In the genomic region with DNA sequence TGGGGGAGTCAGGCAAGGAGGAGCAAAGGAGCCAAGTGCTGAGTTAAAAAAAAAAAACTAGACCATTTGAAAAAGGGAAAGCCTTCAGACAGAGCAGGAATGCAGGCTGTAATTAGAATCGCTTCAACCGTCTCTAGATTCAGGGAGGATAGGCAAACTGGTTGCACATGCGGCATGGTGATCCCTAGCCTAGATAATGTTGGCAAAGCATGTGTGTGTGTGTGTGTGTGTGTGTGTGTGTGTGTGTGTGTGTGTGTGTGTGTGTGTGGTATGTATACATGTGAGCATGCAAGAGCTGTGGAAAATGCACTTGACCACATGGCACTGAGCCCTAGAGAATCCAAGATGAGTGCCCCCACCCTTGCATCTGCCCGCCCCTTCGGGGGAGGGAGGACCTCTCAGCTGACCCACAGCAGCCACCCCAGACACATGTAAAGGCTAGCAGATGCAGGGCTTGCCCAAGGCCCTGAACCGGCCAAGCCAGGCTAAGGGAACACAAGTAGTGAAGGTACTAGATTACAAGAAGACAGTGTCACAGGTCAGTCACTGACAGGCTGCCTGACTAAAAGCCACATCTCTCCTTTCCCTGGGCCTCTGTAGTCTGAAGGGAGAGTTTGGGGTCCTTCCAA, we compare ENCODE assay signal across 10 mouse cellular contexts.
DNase-seq lines count a peak whose midpoint lies in the region; ATAC-seq and TF ChIP-seq lines count a peak whose summit lies in the region.
"Had no signal": no experiment of that assay in that cellular context is flagged by ENCODE, and none has a peak within 500 bp of the region (broad histone marks: within the 10 kb centered on the region; RNA-seq: fewer than 3 reads in every experiment).

No protein-coding gene starts in this region.

- H3K27ac ChIP-seq in forebrain, postnatal 0 days (ENCODE audit: low read depth, low read length) = no peak overlapping the region
- H3K27ac ChIP-seq in forebrain, embryonic 12.5 days = no peak overlapping the region
- 0 out of 2 replicates have a peak overlapping the region, but pooled peaks have one; percentile 24 for H3K27ac ChIP-seq in kidney, embryonic 14.5 days (ENCODE audit: low read depth, low read length)
- H3K27ac ChIP-seq in midbrain, embryonic 11.5 days (ENCODE audit: low read depth, low read length) = no peak overlapping the region
- H3K27ac ChIP-seq in midbrain, embryonic 14.5 days (replicated peaks; ENCODE audit: low read depth, low read length) = no peak overlapping the region
- H3K27ac ChIP-seq in limb, embryonic 12.5 days = peak overlapping the region; percentile 35; the same call in 1 of the 2 replicates
- H3K27ac ChIP-seq: liver, embryonic 13.5 days had no signal

- H3K9me3 ChIP-seq in forebrain, postnatal 0 days (ENCODE audit: low read length) = no peaks in the 10 kb centered on the region
- H3K9me3 ChIP-seq in forebrain, embryonic 12.5 days = no peaks in the 10 kb centered on the region
- no peaks in the 10 kb centered on the region for H3K9me3 ChIP-seq in kidney, embryonic 14.5 days (ENCODE audit: control insufficient read depth, low read length)
- no peaks in the 10 kb centered on the region for H3K9me3 ChIP-seq in midbrain, embryonic 11.5 days (ENCODE audit: control insufficient read depth, low read length)
- no peaks in the 10 kb centered on the region for H3K9me3 ChIP-seq in midbrain, embryonic 14.5 days (ENCODE audit: control insufficient read depth, low read length)
- H3K9me3 ChIP-seq in limb, embryonic 12.5 days = no peaks in the 10 kb centered on the region
- H3K9me3 ChIP-seq: liver, embryonic 13.5 days; megakaryocyte, embryonic 14.5 days had no signal

- no peaks in the 10 kb centered on the region for H3K36me3 ChIP-seq in forebrain, postnatal 0 days (ENCODE audit: insufficient read depth)
- H3K36me3 ChIP-seq in forebrain, embryonic 12.5 days (replicated peaks) = no peaks in the 10 kb centered on the region
- H3K36me3 ChIP-seq in kidney, embryonic 14.5 days (ENCODE audit: control insufficient read depth, insufficient read depth, low read length) = no peaks in the 10 kb centered on the region
- H3K36me3 ChIP-seq in midbrain, embryonic 11.5 days (ENCODE audit: control insufficient read depth, insufficient read depth, low read length) = no peaks in the 10 kb centered on the region
- no peaks in the 10 kb centered on the region for H3K36me3 ChIP-seq in midbrain, embryonic 14.5 days (ENCODE audit: control insufficient read depth, insufficient read depth, low read length)
- H3K36me3 ChIP-seq in limb, embryonic 12.5 days = no peaks in the 10 kb centered on the region
- H3K36me3 ChIP-seq: liver, embryonic 13.5 days had no signal

- H3K9ac ChIP-seq in forebrain, postnatal 0 days = no peak overlapping the region
- no peak overlapping the region for H3K9ac ChIP-seq in forebrain, embryonic 12.5 days
- no peak overlapping the region for H3K9ac ChIP-seq in kidney, embryonic 14.5 days (ENCODE audit: low read depth, low read length)
- H3K9ac ChIP-seq in midbrain, embryonic 11.5 days (ENCODE audit: low read length) = no peak overlapping the region
- no peak overlapping the region for H3K9ac ChIP-seq in midbrain, embryonic 14.5 days (replicated peaks; ENCODE audit: low read length)
- no peak overlapping the region for H3K9ac ChIP-seq in limb, embryonic 12.5 days (replicated peaks)
- H3K9ac ChIP-seq: liver, embryonic 13.5 days had no signal

- no peak overlapping the region for H3K4me2 ChIP-seq in forebrain, postnatal 0 days (ENCODE audit: low read depth)
- H3K4me2 ChIP-seq in forebrain, embryonic 12.5 days = no peak overlapping the region
- H3K4me2 ChIP-seq in kidney, embryonic 14.5 days (replicated peaks; ENCODE audit: low read depth, low read length) = no peak overlapping the region
- H3K4me2 ChIP-seq in midbrain, embryonic 11.5 days = no peak overlapping the region
- H3K4me2 ChIP-seq in midbrain, embryonic 14.5 days (ENCODE audit: low read length) = no peak overlapping the region
- no peak overlapping the region for H3K4me2 ChIP-seq in limb, embryonic 12.5 days
- H3K4me2 ChIP-seq: liver, embryonic 13.5 days had no signal

- H3K4me1 ChIP-seq in forebrain, postnatal 0 days (ENCODE audit: insufficient read depth) = no peaks in the 10 kb centered on the region
- H3K4me1 ChIP-seq in forebrain, embryonic 12.5 days = peaks cover 5% of the 10 kb centered on the region; the same call in 1 of the 2 replicates
- 0 out of 2 replicates have a peak, but pooled peaks cover 4% of the 10 kb centered on the region for H3K4me1 ChIP-seq in kidney, embryonic 14.5 days (ENCODE audit: control insufficient read depth, insufficient read depth, low read length)
- no peaks in the 10 kb centered on the region for H3K4me1 ChIP-seq in midbrain, embryonic 11.5 days (ENCODE audit: control insufficient read depth, insufficient read depth, low read length)
- H3K4me1 ChIP-seq in midbrain, embryonic 14.5 days (ENCODE audit: control insufficient read depth, insufficient read depth, low read length) = no peaks in the 10 kb centered on the region
- peaks cover 9% of the 10 kb centered on the region for H3K4me1 ChIP-seq in limb, embryonic 12.5 days (replicated peaks)
- H3K4me1 ChIP-seq: liver, embryonic 13.5 days; megakaryocyte, embryonic 14.5 days had no signal

- peak; percentile 23; the same call in 1 of the 2 replicates for ATAC-seq in forebrain, postnatal 0 days
- ATAC-seq in forebrain, embryonic 12.5 days (ENCODE audit: low FRiP score) = no peak
- ATAC-seq in kidney, embryonic 14.5 days (ENCODE audit: low FRiP score, low TSS enrichment) = peak; percentile 72
- peak; percentile 40; the same call in 1 of the 2 replicates for ATAC-seq in midbrain, embryonic 11.5 days (ENCODE audit: low FRiP score)
- ATAC-seq in midbrain, embryonic 14.5 days (ENCODE audit: low FRiP score, low TSS enrichment) = no peak
- no peak for ATAC-seq in limb, embryonic 12.5 days (ENCODE audit: insufficient number of reproducible peaks, insufficient read depth, low FRiP score, low TSS enrichment, low read depth)

- WGBS in forebrain, postnatal 0 days = 59% methylated on average over 6 of the region's 6 CpGs
- WGBS in forebrain, embryonic 12.5 days = 71% methylated on average over 6 of the region's 6 CpGs
- 38% methylated on average over 6 of the region's 6 CpGs for WGBS in kidney, embryonic 14.5 days
- WGBS in midbrain, embryonic 11.5 days = 76% methylated on average over 6 of the region's 6 CpGs
- WGBS in midbrain, embryonic 14.5 days = 68% methylated on average over 6 of the region's 6 CpGs
- 56% methylated on average over 6 of the region's 6 CpGs for WGBS in limb, embryonic 12.5 days

- no peak overlapping the region for H3K4me3 ChIP-seq in forebrain, postnatal 0 days (ENCODE audit: low read depth, low read length)
- no peak overlapping the region for H3K4me3 ChIP-seq in forebrain, embryonic 12.5 days (replicated peaks)
- H3K4me3 ChIP-seq in kidney, embryonic 14.5 days (ENCODE audit: low read length) = no peak overlapping the region
- H3K4me3 ChIP-seq in midbrain, embryonic 11.5 days (ENCODE audit: low read depth, low read length) = no peak overlapping the region
- no peak overlapping the region for H3K4me3 ChIP-seq in midbrain, embryonic 14.5 days (replicated peaks; ENCODE audit: low read depth, low read length)
- no peak overlapping the region for H3K4me3 ChIP-seq in limb, embryonic 12.5 days (replicated peaks)
- H3K4me3 ChIP-seq: liver, embryonic 13.5 days; megakaryocyte, embryonic 14.5 days had no signal

- no peaks in the 10 kb centered on the region for H3K27me3 ChIP-seq in forebrain, postnatal 0 days (ENCODE audit: insufficient read depth, low read length)
- peaks cover 66% of the 10 kb centered on the region for H3K27me3 ChIP-seq in forebrain, embryonic 12.5 days
- no peaks in the 10 kb centered on the region for H3K27me3 ChIP-seq in kidney, embryonic 14.5 days (ENCODE audit: control insufficient read depth, insufficient read depth, low read length)
- H3K27me3 ChIP-seq in midbrain, embryonic 11.5 days (ENCODE audit: control insufficient read depth, insufficient read depth, low read length) = peaks cover 31% of the 10 kb centered on the region
- peaks cover 3% of the 10 kb centered on the region; the same call in 1 of the 2 replicates for H3K27me3 ChIP-seq in midbrain, embryonic 14.5 days (ENCODE audit: control insufficient read depth, insufficient read depth, low read length)
- H3K27me3 ChIP-seq in limb, embryonic 12.5 days = peaks cover 67% of the 10 kb centered on the region

- no peak for TF ChIP-seq CTCF in forebrain, postnatal 0 days (IDR thresholded peaks at IDR 0.05; ENCODE audit: low read depth)

- DNase-seq in forebrain, postnatal 0 days = no peak
- no peak for DNase-seq in kidney, postnatal 10 days
- no peak for DNase-seq in midbrain, embryonic 11.5 days (ENCODE audit: low spot score, missing footprints)
- no peak for DNase-seq in midbrain, embryonic 14.5 days
- no peak for DNase-seq in left cerebral cortex, adult 8-10 months (ENCODE audit: low spot score in 2 of 2)
- DNase-seq: liver, embryonic 13.5 days had no signal

Comparison
In these comparisons a context has a peak if more than half of its experiments do, and no peak if none do; other contexts are left out.
1. ATAC-seq: peak in forebrain, postnatal 0 days (single experiment), kidney, embryonic 14.5 days (single experiment) and midbrain, embryonic 11.5 days (single experiment); none in forebrain, embryonic 12.5 days (single experiment), midbrain, embryonic 14.5 days (single experiment) and limb, embryonic 12.5 days (single experiment).
2. H3K27ac ChIP-seq: peak in kidney, embryonic 14.5 days (single experiment) and limb, embryonic 12.5 days (single experiment); none in forebrain, postnatal 0 days (single experiment), forebrain, embryonic 12.5 days (single experiment), midbrain, embryonic 11.5 days (single experiment) and midbrain, embryonic 14.5 days (single experiment).